Mouse (Mus musculus): Measurements from ENCODE around the gene Nr2c1. TPM values are rescaled to one million over a fixed set of nuclear protein-coding genes. Genes with fewer than 3 reads are reported as not detected.

Nr2c1 gene
- total RNA-seq, 2 experiments from 2014 or later, result 5.5 to 7.0 TPM

DNA sequence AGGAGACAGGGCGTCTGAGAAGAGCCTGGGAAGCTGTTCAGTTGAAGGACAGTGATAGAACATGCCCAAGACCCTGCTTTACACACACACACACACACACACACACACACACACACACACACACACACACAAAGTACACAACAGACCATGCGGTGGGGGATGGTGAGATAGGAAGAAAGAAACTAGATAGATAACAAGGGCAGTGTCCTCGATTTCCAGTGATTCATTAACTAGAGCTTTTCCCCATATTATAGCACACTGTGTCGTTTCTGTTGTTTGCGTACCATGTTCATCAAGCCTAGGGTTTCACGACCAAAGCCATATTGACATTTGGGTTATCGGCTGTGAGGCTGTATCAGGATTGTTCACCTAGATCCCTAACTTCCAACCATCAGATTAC lies 28.8 kb upstream of the Nr2c1 start:
- Histone ChIP-seq H3K4me3 (no peak overlapping the region), H3K27ac (no peak overlapping the region)
- no peak for TF ChIP-seq CTCF (IDR thresholded peaks at IDR 0.05)
- intact Hi-C loops (cut with DNase I), result loop anchor here (5.0 kb wide), 1 partner anchor 107 kb away; no protein-coding TSS in a partner anchor
- DNase-seq, result no peak

DNA sequence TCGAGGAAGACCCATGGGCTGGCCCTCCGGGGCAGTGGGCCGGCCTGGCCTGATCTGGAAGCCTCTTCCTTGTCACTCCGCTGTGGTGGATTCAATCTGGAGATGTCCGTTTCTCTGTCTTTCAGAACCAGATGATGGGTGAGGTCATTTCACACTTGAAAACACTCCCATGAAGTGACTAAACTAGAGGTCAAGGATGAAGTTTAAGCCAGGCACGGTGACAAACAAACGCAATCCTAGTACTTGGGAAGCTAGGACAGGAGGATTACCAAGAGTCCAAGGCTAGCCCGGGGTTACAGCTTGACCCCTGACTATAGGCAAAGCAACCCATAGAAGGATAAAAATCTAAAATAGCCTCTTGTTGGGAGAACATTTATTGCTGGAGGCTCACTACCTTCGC lies 27.1 kb upstream of the Nr2c1 start:
- TF ChIP-seq CTCF (IDR thresholded peaks at IDR 0.05), result no peak
- Histone ChIP-seq H3K27ac (no peak overlapping the region), H3K4me3 (no peak overlapping the region)
- DNase-seq, result no peak
- intact Hi-C loops (cut with DNase I), result no loop called here

DNA sequence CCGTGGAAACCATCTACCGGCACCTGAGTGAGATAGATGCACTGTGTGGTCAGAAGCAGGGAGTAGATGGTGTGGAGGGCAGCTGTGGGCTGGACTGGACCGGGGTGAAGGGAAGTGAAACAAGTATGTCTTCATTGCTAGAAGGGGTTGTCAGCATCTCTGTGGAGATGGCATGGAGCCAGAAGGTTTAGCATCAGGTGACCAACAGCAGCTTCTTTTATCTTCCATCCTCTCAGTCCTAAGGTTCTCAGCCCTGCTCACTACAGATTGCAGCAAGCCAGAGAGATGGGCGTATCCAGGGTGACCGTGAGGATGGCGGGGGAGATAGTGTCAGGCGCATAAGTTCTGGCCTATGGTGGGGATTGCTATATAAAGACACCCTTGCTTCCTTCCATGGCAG lies 25.2 kb upstream of the Nr2c1 start:
- intact Hi-C loops (cut with DNase I), result no loop called here
- no peak for TF ChIP-seq CTCF (IDR thresholded peaks at IDR 0.05)

DNA sequence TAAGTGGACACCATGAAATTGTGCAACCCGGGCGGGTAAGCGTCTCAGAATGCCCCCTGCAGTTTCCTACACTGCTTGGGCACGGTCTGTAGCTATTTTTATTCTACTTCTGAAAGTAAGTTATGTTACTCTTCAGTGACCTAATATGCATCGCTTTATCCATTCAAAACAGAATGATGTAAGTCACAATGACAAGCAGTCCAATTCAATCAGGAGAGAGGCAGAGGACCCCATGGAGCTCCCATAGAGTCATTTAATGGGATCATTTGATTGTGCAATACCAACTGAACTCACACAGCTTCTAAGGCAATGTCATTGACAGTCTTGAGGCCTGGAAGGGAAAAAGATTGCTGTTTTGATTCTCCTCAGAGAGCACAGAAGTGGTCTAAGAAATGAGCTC lies 24.2 kb upstream of the Nr2c1 start:
- H3K27ac ChIP-seq, result no peak overlapping the region
- DNase-seq, result no peak
- intact Hi-C loops (cut with DNase I), result no loop called here

More for the DNA sequence above, 25.2 kb upstream of the Nr2c1 start:
- no peak overlapping the region for H3K27ac ChIP-seq
- peak; percentile 37 for DNase-seq
- H3K4me3 ChIP-seq, result no peak overlapping the region

DNA sequence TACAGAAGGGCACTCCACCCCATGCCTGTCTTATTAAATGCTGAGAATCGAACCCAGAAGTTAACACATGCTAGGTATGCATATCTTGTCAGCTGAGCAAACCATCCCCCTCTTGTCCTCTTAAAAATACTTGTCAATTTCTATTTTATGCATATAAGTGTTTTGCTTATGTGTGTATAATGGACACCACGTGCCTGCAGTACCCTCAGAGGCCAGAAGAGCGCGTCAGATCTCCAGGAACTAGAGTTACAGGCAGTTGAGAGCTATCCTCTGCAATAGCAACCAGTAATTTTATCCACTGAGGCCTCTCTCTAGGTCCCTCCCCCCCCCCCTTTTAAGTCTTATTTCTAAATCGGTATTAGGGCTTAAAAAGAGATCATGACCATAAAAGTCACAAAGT lies 23.4 kb upstream of the Nr2c1 start:
- peak; percentile 27; the same call in 1 of the 2 replicates for TF ChIP-seq CTCF (IDR thresholded peaks at IDR 0.05)
- intact Hi-C loops (cut with DNase I), result no loop called here
- no peak for DNase-seq
- Histone ChIP-seq H3K4me3 (no peak overlapping the region), H3K27ac (no peak overlapping the region)

More for the DNA sequence above, 24.2 kb upstream of the Nr2c1 start:
- no peak overlapping the region for H3K4me3 ChIP-seq
- TF ChIP-seq CTCF (IDR thresholded peaks at IDR 0.05), result no peak

DNA sequence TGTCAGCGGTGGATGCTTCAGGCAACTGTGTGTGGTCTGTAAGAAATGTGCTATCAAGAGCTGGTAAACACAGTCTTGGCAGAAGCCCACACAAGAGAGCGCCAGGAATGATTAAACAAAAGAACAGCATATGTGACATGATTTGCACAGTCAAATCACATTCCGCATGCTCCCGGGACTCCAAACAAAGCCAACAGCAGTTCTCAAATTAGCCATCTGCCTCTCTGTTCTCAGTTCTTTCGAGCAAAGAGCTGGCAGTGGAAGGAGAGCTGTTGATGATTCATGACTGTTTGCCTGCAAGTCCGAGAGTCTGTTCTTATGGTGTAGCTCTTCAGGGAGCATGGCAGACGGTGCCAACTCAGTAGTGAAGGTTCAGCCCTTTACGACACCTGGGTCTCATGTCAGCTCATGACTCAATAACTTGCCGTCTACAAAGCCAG lies 18.1 kb upstream of the Nr2c1 start:
- TF ChIP-seq CTCF (IDR thresholded peaks at IDR 0.05), result no peak
- no peak overlapping the region for H3K4me3 ChIP-seq
- DNase-seq, result no peak
- H3K27ac ChIP-seq, result no peak overlapping the region
- intact Hi-C loops (cut with DNase I), result no loop called here

DNA sequence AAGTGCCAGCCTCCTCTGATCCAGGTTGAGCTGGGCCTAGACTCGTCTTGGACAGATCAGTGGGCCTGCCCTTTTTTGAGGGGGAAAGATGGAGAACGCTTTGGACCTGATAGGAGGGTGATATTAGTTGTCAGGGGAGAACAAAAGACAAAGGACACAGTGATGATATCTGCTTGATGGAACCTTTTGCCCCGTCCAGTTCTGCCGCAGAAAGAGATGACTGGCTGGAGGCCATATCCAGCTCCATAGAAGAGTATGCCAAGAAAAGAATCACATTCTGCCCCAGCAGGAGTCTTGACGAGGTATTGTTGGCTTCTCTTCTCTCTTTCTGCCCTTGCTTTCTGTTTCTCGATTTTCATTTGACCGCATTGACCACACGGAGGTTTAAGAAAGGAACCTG lies 14.7 kb upstream of the Nr2c1 start:
- DNase-seq, result no peak
- no peak for TF ChIP-seq CTCF (IDR thresholded peaks at IDR 0.05)
- intact Hi-C loops (cut with DNase I), result no loop called here
- Histone ChIP-seq H3K4me3 (no peak overlapping the region), H3K27ac (no peak overlapping the region)

DNA sequence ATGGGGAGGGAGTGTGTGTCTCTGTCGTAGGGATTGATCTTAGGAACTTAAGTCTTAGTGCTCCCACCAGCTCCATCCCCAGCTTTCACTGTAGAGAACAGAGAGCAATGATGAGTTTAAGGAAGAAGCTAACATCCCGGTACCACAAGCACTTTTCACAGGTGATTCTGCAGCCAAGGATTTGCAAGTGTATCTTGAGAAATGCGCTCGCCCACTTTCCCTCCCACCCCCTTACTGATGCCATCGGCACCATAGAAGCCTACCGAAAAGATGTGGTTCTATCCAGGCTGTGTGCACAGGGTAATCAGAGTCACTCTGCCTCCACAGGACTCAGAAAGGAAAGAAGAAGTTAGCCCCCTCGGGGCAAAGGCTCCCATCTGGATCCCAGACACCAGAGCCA lies 14.1 kb upstream of the Nr2c1 start:
- TF ChIP-seq CTCF (IDR thresholded peaks at IDR 0.05), result no peak
- H3K4me3 ChIP-seq, result no peak overlapping the region
- intact Hi-C loops (cut with DNase I), result no loop called here
- no peak overlapping the region for H3K27ac ChIP-seq
- no peak for DNase-seq

DNA sequence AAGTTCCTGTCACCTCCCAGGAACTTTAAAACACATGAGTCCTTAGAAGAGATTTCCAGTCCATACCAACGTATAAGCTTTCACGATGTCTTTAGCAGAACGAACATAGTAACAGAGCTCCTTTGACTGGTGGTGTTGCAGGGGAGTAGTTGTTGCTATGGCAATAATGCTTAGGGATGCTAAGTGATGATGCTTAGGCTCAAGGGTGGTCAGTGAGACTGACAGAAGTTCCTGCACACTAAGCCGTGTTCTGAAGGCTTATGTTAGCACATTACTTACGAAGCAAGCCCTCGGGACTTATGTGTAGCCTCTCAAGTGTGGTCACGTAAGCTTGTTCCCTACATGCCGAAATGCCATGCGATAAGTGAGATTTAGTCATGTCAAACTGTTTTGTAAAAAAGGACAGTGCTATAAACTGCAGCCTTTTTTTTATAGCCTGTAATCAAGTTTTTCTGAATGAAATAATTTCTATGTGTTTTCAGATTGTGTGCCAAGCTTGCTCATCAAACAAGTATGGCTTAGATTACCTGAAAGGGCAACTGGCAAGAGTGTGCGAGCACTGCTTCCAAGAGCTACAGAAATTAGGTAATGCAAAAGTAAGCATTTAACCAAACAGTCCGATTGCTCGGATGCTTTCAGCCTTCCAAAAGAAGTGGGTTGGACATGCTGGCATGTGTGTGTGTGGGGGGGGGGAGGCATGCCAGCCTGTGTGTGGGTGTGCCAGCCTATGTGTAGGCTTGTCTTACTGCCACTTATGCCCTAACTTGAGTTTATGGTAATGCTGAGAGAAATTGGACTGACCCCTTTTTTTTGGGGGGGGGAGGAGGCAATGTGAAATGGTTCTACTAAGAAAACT lies 13.1 kb upstream of the Nr2c1 start:
- intact Hi-C loops (cut with DNase I), result no loop called here
- no peak overlapping the region for H3K27ac ChIP-seq
- TF ChIP-seq CTCF (IDR thresholded peaks at IDR 0.05), result no peak
- H3K4me3 ChIP-seq, result no peak overlapping the region
- DNase-seq, result no peak

DNA sequence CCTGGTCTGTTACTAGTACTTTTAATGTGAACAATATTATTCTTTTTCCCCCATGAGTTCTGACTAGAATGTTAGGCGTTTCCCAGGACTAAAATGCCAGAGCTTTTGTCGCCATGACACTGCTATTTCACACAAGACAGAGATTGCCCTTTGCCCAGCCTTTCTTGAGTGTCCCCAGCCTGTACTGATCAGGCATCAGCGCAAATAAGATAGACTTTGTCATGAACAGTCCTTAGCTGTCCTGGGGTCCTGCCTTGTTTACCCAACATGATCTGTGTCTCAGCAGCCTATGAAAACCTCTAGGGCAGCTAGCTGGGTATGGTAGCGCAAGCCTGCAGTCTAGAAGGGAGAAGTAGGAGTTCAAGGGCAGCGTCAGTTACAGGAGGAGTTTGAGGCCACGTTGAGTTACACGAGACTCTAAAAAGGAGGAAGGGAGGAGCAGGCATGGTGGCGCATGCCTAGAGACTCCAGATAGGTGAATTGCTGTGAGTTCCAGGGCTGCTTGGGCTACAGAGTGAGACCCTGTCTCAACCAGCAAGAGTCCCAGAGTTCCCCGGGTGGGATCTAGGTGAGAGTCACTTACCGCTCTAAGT lies 8.8 kb upstream of the Nr2c1 start:
- Histone ChIP-seq H3K4me3 (no peak overlapping the region), H3K27ac (no peak overlapping the region)
- intact Hi-C loops (cut with DNase I), result no loop called here
- no peak for TF ChIP-seq CTCF (IDR thresholded peaks at IDR 0.05)
- DNase-seq, result no peak

DNA sequence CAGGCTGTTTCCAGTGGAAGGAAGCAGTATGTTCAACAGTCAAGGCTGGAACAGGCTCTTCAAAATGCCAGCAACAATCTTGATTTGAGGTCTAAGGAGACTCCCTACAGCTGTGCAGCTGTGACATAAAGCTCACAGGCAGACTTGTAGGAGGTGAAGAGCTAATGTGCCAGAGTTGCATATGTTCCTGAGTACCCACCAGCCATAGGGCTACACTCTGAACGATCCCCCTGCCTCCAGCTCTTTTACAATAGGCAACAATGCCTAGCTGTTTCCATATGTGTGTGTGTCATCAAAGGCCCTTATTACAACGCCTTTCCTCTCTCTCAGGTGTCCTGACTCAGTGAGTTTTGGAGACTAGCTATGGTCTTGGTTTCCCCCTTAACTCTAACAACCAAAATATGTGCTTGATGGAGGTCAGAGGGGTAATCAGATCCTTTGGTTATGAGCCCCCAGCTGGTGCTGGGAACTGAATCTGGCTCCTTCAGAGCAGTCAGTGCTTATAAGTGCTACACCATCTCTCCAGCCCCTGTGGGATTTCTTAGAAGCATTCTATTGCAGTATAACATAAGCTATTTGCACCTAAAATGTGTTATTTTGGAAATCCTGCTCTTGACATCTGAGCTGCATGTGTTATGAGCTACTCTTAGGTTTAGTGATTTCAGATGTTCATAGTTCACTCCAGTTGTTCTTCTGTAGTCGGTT lies 7.4 kb upstream of the Nr2c1 start:
- no peak for TF ChIP-seq CTCF (IDR thresholded peaks at IDR 0.05)
- DNase-seq, result no peak
- H3K27ac ChIP-seq, result no peak overlapping the region
- no peak overlapping the region for H3K4me3 ChIP-seq
- intact Hi-C loops (cut with DNase I), result no loop called here

DNA sequence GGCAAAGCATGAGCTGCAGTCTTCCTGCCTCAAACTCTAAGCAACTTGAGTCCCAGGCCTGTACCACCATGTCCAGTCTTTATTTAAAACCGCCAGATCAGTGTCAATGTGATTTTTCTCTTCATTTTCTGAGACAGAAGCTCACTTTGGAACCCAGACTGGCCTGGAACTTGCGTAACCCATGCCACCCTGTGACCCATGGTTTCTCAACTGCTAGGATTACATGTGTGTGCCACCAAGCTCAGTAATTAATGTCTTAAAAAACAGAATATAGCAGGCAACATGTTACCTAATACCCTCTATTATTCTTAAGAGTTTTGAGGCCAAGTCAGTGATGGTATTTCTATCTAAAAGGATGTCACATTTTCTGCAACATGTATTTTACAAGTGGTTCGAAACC lies 5.4 kb upstream of the Nr2c1 start:
- H3K27ac ChIP-seq, result no peak overlapping the region
- no peak overlapping the region for H3K4me3 ChIP-seq
- no peak for DNase-seq
- TF ChIP-seq CTCF (IDR thresholded peaks at IDR 0.05), result no peak
- intact Hi-C loops (cut with DNase I), result no loop called here

DNA sequence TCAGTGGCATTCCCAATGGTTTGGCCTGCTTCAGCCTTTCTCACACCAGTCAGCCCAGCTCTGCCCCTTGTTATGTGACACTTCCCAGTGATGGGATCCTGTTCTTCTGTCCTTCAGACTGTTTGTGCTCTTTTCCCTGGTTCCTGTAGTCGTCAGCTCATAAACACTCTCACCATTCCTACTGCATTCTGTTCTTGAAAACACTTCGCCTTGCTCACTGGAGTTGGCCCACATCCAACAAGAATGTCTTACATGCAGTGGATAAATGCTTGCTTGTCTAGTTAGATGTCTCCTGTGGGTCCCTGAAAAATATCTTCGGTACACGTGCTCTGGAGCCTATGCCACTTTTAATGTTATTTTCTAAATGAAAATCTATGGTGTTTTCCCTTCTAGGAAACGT lies 3.2 kb upstream of the Nr2c1 start:
- DNase-seq, result no peak
- H3K4me3 ChIP-seq, result no peak overlapping the region
- intact Hi-C loops (cut with DNase I), result no loop called here
- no peak overlapping the region for H3K27ac ChIP-seq
- TF ChIP-seq CTCF (IDR thresholded peaks at IDR 0.05), result no peak
